Mouse (Mus musculus) cerebellum, adult 2 months (tissue): ENCODE results near the gene Rrp12.

ENCODE experiments used
- CTCF ChIP-seq: fragments of 200-500 bp; IDR thresholded peaks from 2 replicates; pipeline ENCODE4 v1.5.1; 2011; ENCODE audit warnings: low read depth, mild to moderate bottlenecking, control low read depth, low read length, moderate library complexity, borderline replicate concordance; ENCODE audit not compliant: insufficient read depth
- POLR2A ChIP-seq: fragments of 200-500 bp; IDR thresholded peaks from 2 replicates; pipeline ENCODE4 v1.6.1; 2011; ENCODE audit warnings: low read length, control low read depth, borderline replicate concordance; ENCODE audit not compliant: insufficient read depth

GRCm38 (mm10) chr19:41896319-41896711, 342 bp upstream of the Rrp12 start:
- TF ChIP-seq POLR2A (no peak), CTCF (no peak)
